Mouse (Mus musculus): ENCODE data around the gene Cphx3.
"Not testable (repeated sequence)": the region's sequence is repeated elsewhere in the genome, so short reads cannot be mapped to it uniquely, and the experiment has no call there.

The Cphx3 gene

DNA sequence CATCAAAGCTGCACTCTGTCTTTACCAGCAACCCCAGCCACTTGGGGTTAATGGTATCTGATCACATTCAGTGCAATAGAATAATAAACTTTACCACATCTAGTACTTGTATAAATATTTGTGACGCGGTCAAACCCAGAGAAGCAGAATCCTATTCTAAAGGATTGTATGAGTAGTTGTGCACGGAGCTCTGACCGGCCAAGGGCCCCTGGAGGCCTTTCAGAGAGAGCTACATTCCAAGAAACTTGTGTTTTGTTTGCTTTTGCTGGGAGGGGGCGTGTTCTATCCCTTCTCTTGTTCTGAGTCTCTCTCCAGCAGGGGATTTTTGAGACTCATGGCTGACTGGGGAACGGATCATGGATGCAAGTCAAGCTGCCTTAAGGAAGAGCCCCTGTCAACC, 92.9 kb downstream of the Cphx3 start:
- not testable (repeated sequence) for DNase-seq (ENCODE audit: low spot score in 2 of 2)

DNA sequence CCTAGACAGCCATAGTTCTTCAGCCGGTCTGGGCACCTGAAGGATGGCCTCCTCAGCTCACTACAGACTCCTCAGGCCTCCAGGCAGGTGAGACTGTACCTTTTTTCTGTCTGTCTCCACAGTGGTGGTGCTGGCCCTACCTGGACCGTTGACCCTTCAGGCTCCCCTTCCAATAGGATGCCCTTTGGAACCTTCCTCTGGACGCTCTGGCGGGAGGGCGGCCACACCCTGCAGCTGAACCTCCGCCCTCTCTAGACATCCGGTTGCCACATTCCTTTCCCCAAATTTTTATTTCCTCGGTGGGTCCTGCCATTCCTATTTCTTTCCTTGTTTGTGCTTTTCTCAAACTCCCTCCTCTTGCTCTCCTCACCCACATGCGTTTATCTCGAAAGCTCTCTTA, 99.6 kb downstream of the Cphx3 start:
- not testable (repeated sequence) for DNase-seq (ENCODE audit: low spot score in 2 of 2)

DNA sequence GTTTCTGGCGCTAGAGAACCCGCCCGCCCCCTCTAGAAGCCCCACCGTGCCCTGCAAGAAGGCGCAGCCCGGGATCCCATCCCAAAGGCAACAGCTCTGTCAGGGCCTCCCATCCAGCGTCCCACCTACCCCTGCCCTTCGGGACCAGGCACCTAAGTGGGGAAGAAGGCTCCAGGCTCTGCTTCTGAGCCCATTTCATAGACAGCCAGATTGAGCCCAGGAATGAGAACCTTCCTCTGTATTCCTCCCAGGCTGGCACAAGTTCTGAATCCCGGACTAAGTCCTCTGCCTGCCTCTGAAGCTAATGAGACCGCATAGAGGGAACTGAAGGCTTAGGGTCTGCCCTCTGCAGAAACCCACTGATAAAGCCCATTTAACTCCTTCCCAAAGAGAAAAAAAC, 100.3 kb downstream of the Cphx3 start, which contains the start of gene Plac9b:
TSS of gene Plac9b (minus strand) at position 101 of the 400 bp plus-strand sequence.
- not testable (repeated sequence) for DNase-seq (ENCODE audit: low spot score in 2 of 2)

DNA sequence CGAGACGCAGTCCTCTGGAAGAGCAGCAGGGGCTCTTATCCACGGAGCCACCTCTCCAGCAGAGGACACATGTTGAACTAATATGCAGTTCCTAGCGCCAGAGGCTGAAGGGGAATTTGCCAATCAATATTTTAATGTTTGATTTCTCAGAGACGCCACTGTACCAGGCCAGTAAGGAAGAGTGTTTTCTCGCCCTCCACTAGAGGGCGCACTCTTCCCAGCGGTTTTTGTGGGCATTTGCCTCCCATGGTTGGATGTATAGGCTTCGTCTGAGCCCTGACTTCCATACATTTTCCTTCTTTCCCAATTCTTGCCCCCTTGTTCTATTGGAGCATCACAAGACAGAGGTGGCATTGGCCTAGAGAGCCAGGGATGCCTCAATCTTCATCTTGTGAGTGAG, 104.5 kb downstream of the Cphx3 start:
- DNase-seq (ENCODE audit: low spot score in 2 of 2): not testable (repeated sequence)

GRCm38 (mm10) chr14:26188361-26188760, 106.3 kb downstream of the Cphx3 start:
- not testable (repeated sequence) for DNase-seq (ENCODE audit: low spot score in 2 of 2)

DNA sequence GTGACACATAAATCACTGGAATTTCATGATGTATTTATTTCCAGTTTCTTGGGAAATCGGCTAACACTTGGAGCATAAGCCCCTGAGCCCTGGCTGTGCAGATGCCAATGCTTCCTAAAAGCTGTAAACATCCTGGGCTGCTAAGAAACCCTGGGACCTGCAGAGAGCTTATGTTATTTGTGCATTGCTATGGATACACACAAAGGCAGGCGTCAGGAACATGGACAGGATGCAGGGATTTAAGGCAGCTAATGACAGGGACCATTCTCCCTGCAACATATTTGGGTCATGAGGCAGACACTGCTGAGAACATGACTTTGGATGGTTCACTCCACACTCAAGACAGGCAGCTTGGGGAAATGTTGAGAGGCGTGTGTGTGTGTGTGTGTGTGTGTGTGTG, 115.8 kb downstream of the Cphx3 start:
- not testable (repeated sequence) for DNase-seq (ENCODE audit: low spot score in 2 of 2)

DNA sequence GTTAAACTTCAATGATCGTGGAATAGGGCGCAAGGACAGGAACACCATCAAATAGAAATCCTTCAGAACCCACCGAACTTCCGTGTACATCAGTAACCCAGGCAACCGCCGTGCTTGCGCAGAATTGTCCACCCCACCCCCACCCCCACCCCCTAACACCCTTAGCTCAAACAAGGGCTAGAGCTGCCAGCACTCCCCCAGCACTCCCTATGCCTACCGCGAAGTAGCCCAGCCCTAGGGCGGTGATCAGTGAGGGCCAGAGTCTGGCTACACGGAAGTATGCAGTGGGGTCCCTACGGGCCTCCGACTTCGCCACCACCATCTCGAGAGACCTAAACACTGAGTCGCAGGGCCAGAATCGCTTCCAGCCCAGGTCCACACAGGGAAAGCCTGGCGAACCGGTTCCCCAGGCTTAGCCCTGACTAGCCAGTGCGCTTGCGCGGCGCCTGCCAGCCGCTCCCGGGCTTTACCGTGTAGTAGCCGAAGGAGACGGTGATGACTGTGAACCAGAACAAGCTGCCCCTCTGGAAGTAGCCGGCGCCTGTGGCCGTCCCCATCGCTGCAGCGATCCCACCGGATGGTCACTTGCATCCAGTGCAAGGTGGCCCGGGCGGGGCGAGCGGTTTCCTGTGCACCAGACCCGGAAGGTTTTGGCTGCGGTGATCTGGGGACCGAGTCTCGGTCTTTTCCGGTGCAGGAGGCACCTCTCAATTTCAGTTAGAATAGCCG, 124.3 kb downstream of the Cphx3 start:
- not testable (repeated sequence) for DNase-seq (ENCODE audit: low spot score in 2 of 2)

- not testable (repeated sequence) for DNase-seq (ENCODE audit: low spot score in 2 of 2)
Measured at GRCm38 (mm10) chr14:26206926-26207247, 124.8 kb downstream of the Cphx3 start, which contains the start of gene Tmem254b. Tmem254b (minus strand) TSS chr14:26207041.

GRCm38 (mm10) chr14:26216233-26217000, 134.3 kb downstream of the Cphx3 start:
- not testable (repeated sequence) for DNase-seq (ENCODE audit: low spot score in 2 of 2)

DNA sequence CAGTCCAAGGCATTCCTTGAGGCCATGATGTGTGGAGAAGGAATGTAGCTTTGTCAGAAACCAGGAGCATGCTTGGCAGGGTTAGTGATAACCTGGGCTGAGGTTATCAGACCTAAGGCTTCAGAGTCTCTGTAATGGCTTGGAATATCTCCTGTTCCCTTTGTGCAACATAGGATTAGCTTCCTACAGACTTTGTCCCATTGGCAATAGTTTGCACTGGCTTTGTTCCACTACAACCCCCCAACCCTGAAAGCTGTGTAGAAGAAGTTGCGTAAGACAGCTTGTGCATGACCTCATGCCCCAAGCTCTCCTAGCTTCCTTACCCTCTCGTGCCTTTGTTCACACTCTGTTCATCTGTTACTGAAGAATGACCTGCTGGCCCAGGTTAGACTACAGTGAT, 155.1 kb downstream of the Cphx3 start:
- not testable (repeated sequence) for DNase-seq (ENCODE audit: low spot score in 2 of 2)

GRCm38 (mm10) chr14:26257756-26258617, 175.9 kb downstream of the Cphx3 start, which contains the start of gene Duxbl3:
Duxbl3 (plus strand) TSS chr14:26257962.
- not testable (repeated sequence) for DNase-seq (ENCODE audit: low spot score in 2 of 2)

- not testable (repeated sequence) for DNase-seq (ENCODE audit: low spot score in 2 of 2)
Measured at GRCm38 (mm10) chr14:26258729-26259128, 176.6 kb downstream of the Cphx3 start.
